Mouse (Mus musculus): ENCODE measurements around the gene Taok3.

DNA sequence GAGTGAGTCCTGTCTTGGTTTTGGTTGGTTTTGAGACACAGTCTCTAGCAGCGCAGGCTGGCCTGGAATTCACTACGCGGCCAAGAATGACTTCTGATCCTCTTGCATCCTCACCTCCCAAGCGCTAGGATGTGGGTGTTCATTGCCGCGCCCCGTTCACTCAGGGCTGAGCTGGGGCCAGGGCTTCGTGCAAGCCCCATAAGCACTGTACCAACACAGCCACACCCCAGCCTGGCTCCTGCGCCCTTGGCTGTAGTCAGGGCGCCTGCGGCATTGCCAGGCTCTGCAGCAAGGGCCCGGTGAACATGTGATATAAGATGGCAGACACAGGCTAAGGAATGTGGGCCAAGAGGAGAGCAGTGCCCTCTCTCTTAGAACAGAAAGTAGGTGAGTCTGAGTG, 149.5 kb downstream of the Taok3 start:
- TF ChIP-seq CTCF (IDR thresholded peaks at IDR 0.05; ENCODE audit: extremely low read depth, insufficient read depth, low read length): no peak
- no peak for TF ChIP-seq POLR2A (IDR thresholded peaks at IDR 0.05; ENCODE audit: extremely low read depth, insufficient read depth, low read length)
